Mouse (Mus musculus) heart, embryonic 15.5 days (tissue): ENCODE data around the gene Spata31d1a. TPM values are rescaled to one million over a fixed set of nuclear protein-coding genes. Genes with fewer than 3 reads are reported as not detected.

Experiments used
- ATAC-seq: fragments of 200-750 bp; cut with Nextera tagmentation; replicated peaks from 2 replicates; pipeline ENCODE4 v1.8.0; 2017; ENCODE audit warnings: low read depth, moderate TSS enrichment; ENCODE audit not compliant: insufficient number of reproducible peaks, insufficient read depth, low FRiP score
- H3K27ac ChIP-seq: fragments of 300-500 bp; sonication (generic); 2 replicates; pipeline ENCODE4 v1.5.1; 2015; ENCODE audit warnings: mild to moderate bottlenecking, inconsistent platforms
- H3K27me3 ChIP-seq: fragments of 300-500 bp; sonication (generic); 2 replicates; pipeline ENCODE4 v1.6.1; 2015; ENCODE audit warnings: inconsistent platforms
- H3K36me3 ChIP-seq: fragments of 300-500 bp; sonication (generic); 2 replicates; pipeline ENCODE4 v1.6.1; 2015; ENCODE audit warnings: mild to moderate bottlenecking, inconsistent platforms
- H3K4me1 ChIP-seq: fragments of 300-500 bp; sonication (generic); replicated peaks from 2 replicates; pipeline ENCODE4 v1.6.1; 2015; ENCODE audit warnings: inconsistent platforms
- H3K4me2 ChIP-seq: fragments of 300-500 bp; sonication (generic); 2 replicates; pipeline ENCODE4 v1.6.1; 2015; ENCODE audit warnings: inconsistent platforms, mild to moderate bottlenecking, moderate library complexity
- H3K4me3 ChIP-seq: fragments of 300-500 bp; sonication (generic); 2 replicates; pipeline ENCODE4 v1.5.1; 2015; ENCODE audit warnings: mild to moderate bottlenecking, inconsistent platforms
- H3K9ac ChIP-seq: fragments of 300-500 bp; sonication (generic); 2 replicates; pipeline ENCODE4 v1.6.1; 2015; ENCODE audit warnings: mild to moderate bottlenecking, inconsistent platforms
- H3K9me3 ChIP-seq: fragments of 300-500 bp; sonication (generic); replicated peaks from 2 replicates; pipeline ENCODE4 v1.6.1; 2016; ENCODE audit warnings: inconsistent platforms
- WGBS: fragments of 180-500 bp; shearing (Covaris S2); methylation state at CpG from one replicate; pipeline ENCODE4 v1.1.7; 2015; ENCODE audit warnings: mixed read lengths; 5-methylcytosine and 5-hydroxymethylcytosine counted together
- polyA plus RNA-seq: library from polyadenylated mRNA; unstranded; fragments of >200 nt; fragmentation: Nextera tagmentation; extraction: Ambion mirVana; gene quantifications from 2 replicates; pipeline ENCODE4 v1.2.1, GENCODE M21; 2015

Spata31d1a gene
- polyA plus RNA-seq, 1 experiment from 2014 or later: 0.03 TPM

GRCm38 (mm10) chr13:59652651-59653050 is 57.5 kb downstream of the Spata31d1a start:
- Histone ChIP-seq H3K4me2 (no peak overlapping the region), H3K4me3 (no peak overlapping the region), H3K9me3 (no peaks in the 10 kb centered on the region), H3K4me1 (peaks cover 12% of the 10 kb centered on the region), H3K27ac (no peak overlapping the region), H3K9ac (no peak overlapping the region), H3K36me3 (peaks cover 6% of the 10 kb centered on the region; the same call in 1 of the 2 replicates), H3K27me3 (no peaks in the 10 kb centered on the region)
- no peak for ATAC-seq
- WGBS: 43% methylated on average over 5 of the region's 5 CpGs

Other genes with a start within 250 kb of the Spata31d1a start
- gene Agtpbp1, start 125.1 kb downstream of the Spata31d1a start, polyA plus RNA-seq: 11.7 and 13.2 TPM in 2 replicates
- gene Naa35, start 125.1 kb downstream of the Spata31d1a start, polyA plus RNA-seq: 69.6 and 85.3 TPM in 2 replicates
- 40.4 and 41.1 TPM in 2 replicates for gene Golm1, start 34.5 kb downstream of the Spata31d1a start, polyA plus RNA-seq
- not detected in 2 replicates for gene 4921517D22Rik, start 16.2 kb downstream of the Spata31d1a start, polyA plus RNA-seq
- gene Spata31d1b, start 2.0 kb upstream of the Spata31d1a start, polyA plus RNA-seq: not detected in 2 replicates
- gene Spata31d1d, start 21.4 kb upstream of the Spata31d1a start, polyA plus RNA-seq: not detected in 2 replicates
- 0.04 TPM in 1 of 2 replicates, not detected in the other for gene 1700014D04Rik, start 36.4 kb upstream of the Spata31d1a start, polyA plus RNA-seq
- gene Isca1, start 59.5 kb upstream of the Spata31d1a start, polyA plus RNA-seq: 217 and 232 TPM in 2 replicates
- gene Gm49354, start 71.9 kb upstream of the Spata31d1a start, polyA plus RNA-seq: not detected in 2 replicates
- 34.4 and 36.0 TPM in 2 replicates for gene Tut7, start 112.8 kb upstream of the Spata31d1a start, polyA plus RNA-seq